Mouse (Mus musculus) midbrain, embryonic 12.5 days (tissue): Measurements from ENCODE around the gene Myo1b. TPM values are rescaled to one million over a fixed set of nuclear protein-coding genes. Genes with fewer than 3 reads are reported as not detected.

Experiments used
- ATAC-seq: fragments of 200-750 bp; cut with Nextera tagmentation; 2 replicates; pipeline ENCODE4 v1.8.0; 2017; ENCODE audit warnings: low read depth, moderate TSS enrichment, moderate library complexity; ENCODE audit not compliant: low FRiP score
- H3K27ac ChIP-seq: fragments of 300-500 bp; sonication (generic); replicated peaks from 2 replicates; pipeline ENCODE4 v1.5.1; 2016; ENCODE audit warnings: mild to moderate bottlenecking
- H3K27me3 ChIP-seq: fragments of 300-500 bp; sonication (generic); 2 replicates; pipeline ENCODE4 v1.6.1; 2016; ENCODE audit warnings: mild to moderate bottlenecking
- H3K36me3 ChIP-seq: fragments of 300-500 bp; sonication (generic); 2 replicates; pipeline ENCODE4 v1.6.1; 2016
- H3K4me1 ChIP-seq: fragments of 300-500 bp; sonication (generic); 2 replicates; pipeline ENCODE4 v1.6.1; 2016
- H3K4me2 ChIP-seq: fragments of 300-500 bp; sonication (generic); replicated peaks from 2 replicates; pipeline ENCODE4 v1.6.1; 2016; ENCODE audit warnings: mild to moderate bottlenecking, moderate library complexity
- H3K4me3 ChIP-seq: fragments of 300-500 bp; sonication (generic); 2 replicates; pipeline ENCODE4 v1.5.1; 2016; ENCODE audit warnings: mild to moderate bottlenecking
- H3K9ac ChIP-seq: fragments of 300-500 bp; sonication (generic); replicated peaks from 2 replicates; pipeline ENCODE4 v1.6.1; 2016; ENCODE audit warnings: mild to moderate bottlenecking, moderate library complexity
- H3K9me3 ChIP-seq: fragments of 300-500 bp; sonication (generic); 2 replicates; pipeline ENCODE4 v1.6.1; 2016; ENCODE audit warnings: mild to moderate bottlenecking
- WGBS: fragments of 180-500 bp; shearing (Covaris S2); methylation state at CpG from one replicate; pipeline ENCODE4 v1.1.7; 2016; 5-methylcytosine and 5-hydroxymethylcytosine counted together
- polyA plus RNA-seq: library from polyadenylated mRNA; unstranded; fragments of >200 nt; fragmentation: Nextera tagmentation; extraction: Ambion mirVana; gene quantifications from 2 replicates; pipeline ENCODE4 v1.2.1, GENCODE M21; 2016

Myo1b gene
- polyA plus RNA-seq, result 111 and 115 TPM in 2 replicates

DNA sequence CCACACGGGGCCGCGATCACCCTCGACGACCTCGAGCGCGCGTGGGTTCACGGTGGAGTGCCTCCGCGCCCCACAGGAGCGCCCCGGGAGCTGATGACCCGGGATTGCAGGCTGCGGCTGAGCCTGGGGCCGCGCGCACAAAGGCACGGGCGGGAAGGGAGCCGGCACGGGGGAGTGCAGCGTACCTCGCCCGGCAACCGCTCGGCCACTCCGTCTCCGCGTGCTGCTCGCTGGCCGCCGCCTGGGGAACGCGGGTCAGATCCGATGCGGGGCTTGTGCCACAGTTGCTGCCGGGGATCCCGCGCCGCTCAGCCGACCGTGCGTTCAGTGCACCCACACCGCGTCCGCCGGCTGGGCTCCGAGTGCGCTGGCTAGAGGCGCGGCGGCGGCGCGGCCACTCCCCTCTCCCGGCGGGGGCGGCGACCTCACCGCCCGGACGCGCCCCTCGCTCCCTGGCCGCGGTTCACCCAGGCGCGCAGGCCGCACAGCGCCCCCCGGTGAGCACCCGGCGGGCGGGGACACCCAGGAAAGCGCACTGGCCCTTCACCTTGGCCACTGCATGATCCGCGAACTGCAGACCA, at the start of gene Myo1b:
Myo1b (minus strand) TSS at position 496 of the 581 bp plus-strand sequence.
- Histone ChIP-seq H3K27me3 (peaks cover 10% of the 10 kb centered on the region), H3K27ac (peak within 1 kb of the TSS; percentile 93), H3K4me1 (peaks cover 15% of the 10 kb centered on the region), H3K9me3 (no peaks in the 10 kb centered on the region), H3K4me3 (peak within 1 kb of the TSS; percentile 83), H3K9ac (peak within 1 kb of the TSS; percentile 91), H3K4me2 (peak within 1 kb of the TSS; percentile 63), H3K36me3 (no peaks in the 10 kb centered on the region)
- ATAC-seq, result peak; percentile 84
- WGBS, result 0% methylated on average over 79 of the region's 79 CpGs

DNA sequence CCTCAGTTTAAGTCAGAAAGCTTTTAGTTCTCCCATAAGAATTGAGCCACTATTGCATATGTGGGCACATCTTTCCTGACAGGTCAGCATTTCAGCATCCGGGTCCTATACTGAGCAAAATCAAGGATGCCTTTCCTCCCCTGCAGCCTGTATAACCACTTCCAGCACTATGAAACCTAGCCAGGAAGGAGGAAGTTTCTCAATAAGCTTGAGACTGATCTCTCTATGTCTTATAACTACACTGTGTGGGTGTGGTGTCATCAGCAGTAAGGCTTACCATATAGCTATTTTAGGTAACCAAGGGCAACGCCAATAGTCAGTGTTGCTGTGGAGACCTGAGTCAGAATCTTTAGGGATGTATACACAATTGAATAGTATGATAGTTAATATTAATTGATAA, 48.8 kb upstream of the Myo1b start:
- 94% methylated on average over 2 of the region's 2 CpGs for WGBS
- Histone ChIP-seq H3K27ac (no peak overlapping the region), H3K9ac (no peak overlapping the region), H3K9me3 (no peaks in the 10 kb centered on the region), H3K4me1 (peaks cover 4% of the 10 kb centered on the region; the same call in 1 of the 2 replicates), H3K4me2 (no peak overlapping the region), H3K4me3 (no peak overlapping the region), H3K27me3 (no peaks in the 10 kb centered on the region), H3K36me3 (no peaks in the 10 kb centered on the region)
- ATAC-seq, result no peak

DNA sequence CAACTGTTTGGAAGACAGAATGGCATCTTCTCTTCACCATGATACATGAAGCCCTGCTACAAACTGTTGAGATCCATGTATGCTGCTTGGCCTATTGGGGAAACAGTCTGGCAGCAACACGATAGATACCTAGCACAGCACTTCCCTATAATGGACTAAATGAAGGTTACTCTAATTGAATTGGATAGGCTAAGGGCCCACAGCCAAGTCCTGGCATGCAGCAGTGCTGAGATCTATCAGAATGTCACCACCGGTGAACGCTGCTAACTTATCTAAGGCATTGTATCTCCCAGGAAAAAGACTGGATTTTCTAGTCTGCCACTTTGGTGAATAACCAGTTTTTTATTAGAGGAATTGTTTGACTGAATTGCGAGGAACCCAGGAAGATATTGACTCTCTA, 31.2 kb upstream of the Myo1b start:
- 95% methylated on average over 4 of the region's 4 CpGs for WGBS
- H3K9me3 ChIP-seq, result no peaks in the 10 kb centered on the region
- H3K4me3 ChIP-seq, result no peak overlapping the region
- no peaks in the 10 kb centered on the region for H3K4me1 ChIP-seq
- no peak overlapping the region for H3K27ac ChIP-seq
- no peak overlapping the region for H3K4me2 ChIP-seq
- H3K27me3 ChIP-seq, result no peaks in the 10 kb centered on the region
- ATAC-seq, result no peak
- no peaks in the 10 kb centered on the region for H3K36me3 ChIP-seq
- no peak overlapping the region for H3K9ac ChIP-seq

DNA sequence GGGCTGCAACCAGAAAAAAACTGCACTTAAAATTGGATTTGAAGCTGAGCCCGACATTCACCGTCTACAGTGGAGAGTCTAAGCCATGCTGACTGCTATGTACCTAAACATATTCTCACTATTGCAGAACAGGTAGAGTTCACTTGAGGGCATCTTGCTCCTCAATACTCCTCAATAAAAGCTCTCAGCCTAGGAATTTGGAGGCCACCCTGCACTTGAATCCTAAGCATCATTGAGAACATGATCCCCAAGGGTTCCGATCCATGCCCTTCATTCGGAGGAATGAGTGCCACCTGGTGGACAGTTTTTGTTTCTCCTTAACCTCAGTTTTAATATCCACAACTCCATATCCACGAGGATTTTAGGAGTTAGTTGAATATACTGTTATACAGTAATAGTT, 28.9 kb upstream of the Myo1b start:
- ATAC-seq, result peak; percentile 38; the same call in 1 of the 2 replicates
- Histone ChIP-seq H3K4me2 (no peak overlapping the region), H3K27ac (no peak overlapping the region), H3K27me3 (no peaks in the 10 kb centered on the region), H3K4me1 (no peaks in the 10 kb centered on the region), H3K4me3 (no peak overlapping the region), H3K9me3 (no peaks in the 10 kb centered on the region), H3K36me3 (no peaks in the 10 kb centered on the region), H3K9ac (no peak overlapping the region)
- 46% methylated on average over 5 of the region's 5 CpGs for WGBS

DNA sequence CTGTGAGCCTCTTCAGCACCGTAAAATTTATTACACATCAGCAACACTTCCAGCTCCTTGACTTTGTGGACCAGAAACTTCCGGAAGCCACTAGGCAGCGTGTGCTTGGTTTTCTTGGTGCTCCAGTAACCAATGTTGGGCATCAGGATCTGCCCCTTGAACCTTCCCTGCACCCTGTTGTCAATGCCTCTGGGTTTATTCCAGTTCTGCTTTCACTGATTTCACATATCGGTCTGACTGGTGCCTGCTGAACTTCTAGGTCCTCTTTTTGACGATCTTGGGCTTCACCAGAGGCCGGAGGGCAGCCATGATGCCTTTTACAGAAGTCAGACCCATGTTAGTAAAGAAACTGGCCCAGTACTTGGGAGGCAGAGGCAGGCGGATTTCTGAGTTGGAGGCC, 22.5 kb upstream of the Myo1b start:
- 91% methylated on average over 7 of the region's 7 CpGs for WGBS
- H3K4me3 ChIP-seq, result no peak overlapping the region
- H3K27me3 ChIP-seq, result no peaks in the 10 kb centered on the region
- no peak overlapping the region for H3K27ac ChIP-seq
- H3K9ac ChIP-seq, result no peak overlapping the region
- no peak for ATAC-seq
- H3K36me3 ChIP-seq, result no peaks in the 10 kb centered on the region
- H3K9me3 ChIP-seq, result no peaks in the 10 kb centered on the region
- no peaks in the 10 kb centered on the region; the same call in 1 of the 2 replicates for H3K4me1 ChIP-seq
- H3K4me2 ChIP-seq, result no peak overlapping the region

DNA sequence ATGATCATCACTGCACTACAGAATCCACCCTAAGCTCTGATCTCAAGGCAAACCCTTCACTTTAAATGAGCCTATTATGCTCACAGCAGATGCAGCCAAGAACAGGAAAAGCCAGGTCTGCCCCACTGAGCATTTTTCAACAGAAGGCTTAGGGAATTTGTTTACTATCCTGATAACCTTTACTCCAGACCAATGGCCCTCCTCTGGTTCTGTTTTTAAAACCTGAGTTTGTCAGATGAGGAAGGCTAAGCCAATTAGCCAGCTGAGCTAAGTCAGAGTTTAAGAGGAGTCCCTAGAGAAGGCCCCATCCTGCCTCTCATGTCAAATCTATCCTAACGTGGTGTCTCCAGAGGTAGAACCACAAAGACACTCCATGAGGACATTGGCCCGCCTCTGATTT, 19.1 kb upstream of the Myo1b start:
- Histone ChIP-seq H3K4me1 (peaks cover 4% of the 10 kb centered on the region; the same call in 1 of the 2 replicates), H3K27me3 (no peaks in the 10 kb centered on the region; the same call in 1 of the 2 replicates), H3K9me3 (no peaks in the 10 kb centered on the region), H3K9ac (no peak overlapping the region), H3K27ac (no peak overlapping the region), H3K36me3 (no peaks in the 10 kb centered on the region), H3K4me3 (no peak overlapping the region), H3K4me2 (no peak overlapping the region)
- ATAC-seq, result no peak
- WGBS, result 26% methylated on average over 2 of the region's 2 CpGs

DNA sequence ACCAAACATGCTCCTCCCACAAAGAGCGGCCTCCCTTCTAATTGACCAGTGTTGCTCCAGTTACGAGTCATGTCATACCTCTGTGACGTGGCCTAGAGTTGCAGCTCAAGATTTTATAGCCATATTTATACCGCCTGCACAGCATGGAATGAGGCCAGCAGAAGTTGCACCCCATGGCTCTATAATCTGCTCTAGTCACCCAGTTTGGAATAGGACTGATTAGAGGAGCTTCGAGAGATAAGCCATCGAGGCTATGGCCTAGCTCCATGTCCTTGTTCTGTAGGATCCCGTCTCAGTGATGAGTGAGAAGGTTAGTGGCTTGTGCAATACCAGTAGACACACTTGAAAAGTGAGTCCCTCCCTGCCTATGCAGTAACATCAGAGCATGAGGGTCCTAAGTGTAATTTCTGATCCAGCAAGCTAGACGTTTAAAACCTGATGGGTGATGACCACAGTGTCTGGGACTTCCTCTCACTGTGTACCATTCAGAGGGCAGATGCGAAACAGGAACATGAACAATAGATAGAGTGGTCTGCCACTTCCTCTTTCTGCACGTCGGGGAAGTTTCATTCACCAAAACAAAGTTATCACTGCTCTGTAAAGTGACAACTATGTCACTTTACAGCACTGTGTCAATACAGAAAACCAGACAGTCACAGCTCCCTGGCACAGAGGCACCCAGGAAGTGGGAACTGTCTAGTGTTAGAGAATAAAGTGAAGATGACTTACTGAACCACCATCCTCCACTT, 18.5 kb upstream of the Myo1b start:
- peaks cover 4% of the 10 kb centered on the region; the same call in 1 of the 2 replicates for H3K4me1 ChIP-seq
- H3K9me3 ChIP-seq, result no peaks in the 10 kb centered on the region
- H3K27ac ChIP-seq, result no peak overlapping the region
- H3K4me2 ChIP-seq, result no peak overlapping the region
- 84% methylated on average over 11 of the region's 11 CpGs for WGBS
- no peak overlapping the region for H3K9ac ChIP-seq
- H3K27me3 ChIP-seq, result no peaks in the 10 kb centered on the region; the same call in 1 of the 2 replicates
- no peak overlapping the region for H3K4me3 ChIP-seq
- no peak for ATAC-seq
- no peaks in the 10 kb centered on the region for H3K36me3 ChIP-seq

DNA sequence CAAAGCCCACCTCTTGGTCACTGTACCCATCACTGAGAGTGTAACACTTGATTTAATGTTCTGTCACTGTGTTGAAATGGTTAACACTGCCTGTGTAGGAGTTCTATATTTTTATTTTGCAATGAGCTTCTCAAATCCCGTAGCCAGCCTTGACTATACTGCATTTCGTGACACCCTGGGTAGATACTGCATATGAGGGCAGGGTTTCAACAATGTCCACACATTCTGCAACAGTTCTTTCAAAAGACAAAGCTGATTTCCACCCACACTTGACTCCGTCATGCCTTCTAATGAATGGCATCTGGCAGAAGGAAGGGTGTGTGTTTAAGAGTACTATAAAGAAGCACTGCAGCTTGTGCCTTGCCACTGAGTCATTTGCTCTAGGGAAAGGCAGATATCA, 17.0 kb upstream of the Myo1b start:
- Histone ChIP-seq H3K4me3 (no peak overlapping the region), H3K4me1 (peaks cover 4% of the 10 kb centered on the region; the same call in 1 of the 2 replicates), H3K9ac (no peak overlapping the region), H3K27me3 (no peaks in the 10 kb centered on the region; the same call in 1 of the 2 replicates), H3K27ac (no peak overlapping the region), H3K4me2 (no peak overlapping the region), H3K36me3 (no peaks in the 10 kb centered on the region), H3K9me3 (no peaks in the 10 kb centered on the region)
- 83% methylated on average over 3 of the region's 3 CpGs for WGBS
- ATAC-seq, result no peak

DNA sequence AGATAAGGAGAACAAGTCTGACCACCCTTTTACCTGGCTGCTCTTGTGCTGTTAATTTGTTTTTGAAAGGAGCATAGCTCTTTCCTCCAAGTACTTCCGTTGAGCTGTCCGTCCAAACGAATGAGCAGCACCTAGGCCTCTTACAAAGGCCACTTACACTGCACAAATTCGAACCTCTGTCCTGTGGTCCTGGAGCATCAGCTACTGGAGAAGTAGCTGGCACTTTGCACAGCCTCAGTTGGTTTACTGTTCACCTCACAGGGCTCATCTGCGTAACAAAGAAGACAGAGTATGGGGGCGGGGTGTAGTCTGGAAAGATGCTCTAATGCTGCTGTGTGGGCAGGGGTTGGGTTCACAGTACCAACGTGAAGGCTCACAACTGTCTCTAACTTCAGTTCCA, 15.7 kb upstream of the Myo1b start:
- H3K9me3 ChIP-seq, result no peaks in the 10 kb centered on the region
- 35% methylated on average over 7 of the region's 7 CpGs for WGBS
- no peak overlapping the region for H3K9ac ChIP-seq
- peaks cover 4% of the 10 kb centered on the region; the same call in 1 of the 2 replicates for H3K4me1 ChIP-seq
- H3K27ac ChIP-seq, result no peak overlapping the region
- no peak overlapping the region for H3K4me2 ChIP-seq
- no peak for ATAC-seq
- H3K27me3 ChIP-seq, result no peaks in the 10 kb centered on the region; the same call in 1 of the 2 replicates
- no peaks in the 10 kb centered on the region for H3K36me3 ChIP-seq
- no peak overlapping the region for H3K4me3 ChIP-seq

DNA sequence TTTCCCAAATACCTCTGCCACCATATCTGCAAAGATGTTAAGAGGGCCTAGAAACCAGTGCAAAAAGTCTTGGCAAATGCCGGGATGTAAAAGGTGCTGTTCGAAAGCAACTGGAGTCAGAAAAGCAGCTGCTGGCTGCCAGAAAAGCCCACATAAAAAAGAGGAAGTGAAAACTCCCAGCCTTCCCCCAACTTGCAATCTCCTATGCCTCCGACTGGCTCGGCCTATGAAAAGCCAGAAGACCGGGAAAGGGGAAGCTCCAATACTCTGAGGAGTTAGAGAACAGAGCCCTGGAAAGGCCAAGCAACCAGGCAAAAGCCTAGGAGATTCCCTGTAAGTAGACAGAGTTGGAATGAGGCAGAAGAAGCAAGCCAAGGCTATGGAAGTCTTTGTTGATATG, 14.7 kb upstream of the Myo1b start:
- ATAC-seq, result no peak
- Histone ChIP-seq H3K27ac (no peak overlapping the region), H3K9me3 (no peaks in the 10 kb centered on the region), H3K36me3 (no peaks in the 10 kb centered on the region), H3K27me3 (no peaks in the 10 kb centered on the region; the same call in 1 of the 2 replicates), H3K4me2 (no peak overlapping the region), H3K4me3 (no peak overlapping the region), H3K4me1 (peaks cover 4% of the 10 kb centered on the region; the same call in 1 of the 2 replicates), H3K9ac (no peak overlapping the region)
- 78% methylated on average over 5 of the region's 5 CpGs for WGBS

DNA sequence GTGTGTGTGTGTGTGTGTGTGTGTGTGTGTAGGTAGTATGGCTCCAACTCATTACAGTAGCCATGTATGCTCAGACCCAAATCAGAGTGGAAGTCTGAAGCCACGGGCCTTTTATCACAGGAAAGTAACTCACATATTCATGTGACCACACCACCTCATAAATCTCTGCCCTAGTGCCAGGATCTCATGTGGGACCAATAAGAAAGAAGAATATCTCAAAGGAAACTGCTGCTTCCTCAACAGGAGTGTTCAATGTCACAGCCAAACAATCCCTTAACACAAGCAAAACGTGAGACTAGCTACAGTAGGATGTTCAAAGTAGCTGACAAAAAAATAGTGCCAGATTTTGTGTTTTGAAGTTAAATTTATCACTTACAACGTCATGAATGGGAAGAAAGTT, 13.7 kb upstream of the Myo1b start:
- 89% methylated on average over 3 of the region's 3 CpGs for WGBS
- no peaks in the 10 kb centered on the region for H3K36me3 ChIP-seq
- no peaks in the 10 kb centered on the region; the same call in 1 of the 2 replicates for H3K27me3 ChIP-seq

DNA sequence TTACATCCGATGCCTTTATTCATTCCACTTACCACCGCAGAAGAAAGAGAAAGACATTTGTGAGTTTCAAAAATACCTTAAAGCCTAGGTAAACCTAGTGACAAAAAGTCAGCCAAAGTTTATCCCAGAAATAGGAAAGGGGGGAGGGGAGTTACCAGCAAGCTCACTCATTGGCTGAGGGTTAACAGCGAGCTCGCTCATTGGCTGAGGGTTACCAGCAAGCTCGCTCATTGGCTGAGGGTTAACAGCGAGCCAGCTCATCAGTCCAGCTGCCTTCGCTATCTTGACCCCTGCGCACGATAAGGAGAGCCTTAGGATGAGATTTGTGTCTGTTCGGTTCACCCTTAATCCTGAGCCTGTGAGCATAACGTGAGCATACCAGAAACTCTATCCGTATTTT, 6.9 kb upstream of the Myo1b start:
- 18% methylated on average over 12 of the region's 12 CpGs for WGBS
- H3K27ac ChIP-seq, result no peak overlapping the region
- peak; percentile 90 for ATAC-seq
- H3K4me2 ChIP-seq, result no peak overlapping the region; the same call in 1 of the 2 replicates
- no peak overlapping the region for H3K4me3 ChIP-seq
- H3K4me1 ChIP-seq, result no peaks in the 10 kb centered on the region; the same call in 1 of the 2 replicates
- H3K27me3 ChIP-seq, result no peaks in the 10 kb centered on the region; the same call in 1 of the 2 replicates
- no peaks in the 10 kb centered on the region for H3K36me3 ChIP-seq
- no peak overlapping the region for H3K9ac ChIP-seq
- no peaks in the 10 kb centered on the region for H3K9me3 ChIP-seq

More for the DNA sequence above, 13.7 kb upstream of the Myo1b start:
- Histone ChIP-seq H3K4me3 (no peak overlapping the region), H3K4me1 (0 out of 2 replicates have a peak, but pooled peaks cover 4% of the 10 kb centered on the region), H3K9ac (no peak overlapping the region), H3K4me2 (no peak overlapping the region), H3K9me3 (no peaks in the 10 kb centered on the region), H3K27ac (no peak overlapping the region)
- ATAC-seq, result no peak
